Mouse (Mus musculus) lung, postnatal 0 days (tissue): ENCODE data around the gene Pxdn. TPM values are rescaled to one million over a fixed set of nuclear protein-coding genes. Genes with fewer than 3 reads are reported as not detected.

Experiments
- ATAC-seq: fragments of 200-750 bp; cut with Nextera tagmentation; 2 replicates; pipeline ENCODE4 v1.8.0; 2017; ENCODE audit warnings: moderate library complexity
- DNase-seq: peaks from one replicate; pipeline ENCODE4 v3.0.0-alpha.2; 2016; ENCODE audit warnings: low spot score
- H3K27ac ChIP-seq: fragments of 300-500 bp; sonication (generic); 2 replicates; pipeline ENCODE4 v1.5.1; 2014; ENCODE audit warnings: antibody characterized with exemption, mild to moderate bottlenecking, low read length, mixed read lengths
- H3K27me3 ChIP-seq: fragments of 300-500 bp; sonication (generic); replicated peaks from 2 replicates; pipeline ENCODE4 v1.6.1; 2014; ENCODE audit warnings: low read length, mixed read lengths; ENCODE audit not compliant: insufficient read depth
- H3K36me3 ChIP-seq: fragments of 300-500 bp; sonication (generic); 2 replicates; pipeline ENCODE4 v1.6.1; 2014; ENCODE audit warnings: low read length, mixed read lengths; ENCODE audit not compliant: insufficient read depth
- H3K4me1 ChIP-seq: fragments of 300-500 bp; sonication (generic); 2 replicates; pipeline ENCODE4 v1.6.1; 2014; ENCODE audit warnings: antibody characterized with exemption, low read depth, low read length, mixed read lengths; ENCODE audit not compliant: insufficient read depth
- H3K4me2 ChIP-seq: fragments of 300-500 bp; sonication (generic); replicated peaks from 2 replicates; pipeline ENCODE4 v1.6.1; 2014; ENCODE audit warnings: low read depth, mild to moderate bottlenecking, low read length, moderate library complexity, mixed read lengths
- H3K4me3 ChIP-seq: fragments of 300-500 bp; sonication (generic); 2 replicates; pipeline ENCODE4 v1.5.1; 2014; ENCODE audit warnings: low read depth, low read length
- H3K9ac ChIP-seq: fragments of 300-500 bp; sonication (generic); replicated peaks from 2 replicates; pipeline ENCODE4 v1.6.1; 2014; ENCODE audit warnings: low read depth, mild to moderate bottlenecking
- H3K9me3 ChIP-seq: fragments of 300-500 bp; sonication (generic); 2 replicates; pipeline ENCODE4 v1.6.1; 2016; ENCODE audit warnings: low read length, mixed read lengths
- CTCF ChIP-seq: IDR thresholded peaks from 2 replicates; pipeline ENCODE4 v1.5.1; 2016; ENCODE audit warnings: antibody characterized with exemption, mild to moderate bottlenecking
- EP300 ChIP-seq: IDR thresholded peaks from 2 replicates; pipeline ENCODE4 v1.6.1; 2016; ENCODE audit warnings: antibody characterized with exemption, mild to moderate bottlenecking, control low read depth
- WGBS: fragments of 180-500 bp; shearing (Covaris S2); extraction: QIAGEN DNeasy Blood & Tissue Kit; methylation state at CpG from one replicate; pipeline ENCODE4 v1.1.7; 2014; 5-methylcytosine and 5-hydroxymethylcytosine counted together
- polyA plus RNA-seq: library from polyadenylated mRNA; unstranded; fragments of >200 nt; fragmentation: Nextera tagmentation; extraction: Ambion mirVana; gene quantifications from 2 replicates; pipeline ENCODE4 v1.2.1, GENCODE M21; 2015

The Pxdn gene
- polyA plus RNA-seq, 1 experiment from 2014 or later = 56.1 TPM

DNA sequence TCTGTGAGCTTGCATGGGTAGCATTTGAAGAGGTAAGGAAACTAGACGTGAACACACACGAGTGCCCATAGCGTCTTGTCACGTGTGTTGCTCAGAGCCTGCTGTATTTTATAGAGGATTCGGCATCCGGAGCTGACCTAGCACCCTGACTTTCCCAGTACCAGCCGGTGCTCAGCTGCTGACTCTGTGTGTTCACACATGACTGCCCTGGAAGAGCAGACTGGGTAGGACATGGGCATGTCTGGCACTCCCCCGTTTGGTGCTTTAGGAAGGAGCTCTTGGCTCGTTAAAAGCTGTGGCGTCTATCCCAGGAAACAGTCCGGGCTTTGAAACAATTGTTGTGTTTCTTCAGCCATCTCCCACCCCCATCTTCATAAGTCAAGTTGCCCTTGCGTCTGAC, 19.6 kb downstream of the Pxdn start:
- H3K27ac ChIP-seq = no peak overlapping the region
- H3K9ac ChIP-seq = no peak overlapping the region
- no peak for TF ChIP-seq EP300
- no peak for TF ChIP-seq CTCF

DNA sequence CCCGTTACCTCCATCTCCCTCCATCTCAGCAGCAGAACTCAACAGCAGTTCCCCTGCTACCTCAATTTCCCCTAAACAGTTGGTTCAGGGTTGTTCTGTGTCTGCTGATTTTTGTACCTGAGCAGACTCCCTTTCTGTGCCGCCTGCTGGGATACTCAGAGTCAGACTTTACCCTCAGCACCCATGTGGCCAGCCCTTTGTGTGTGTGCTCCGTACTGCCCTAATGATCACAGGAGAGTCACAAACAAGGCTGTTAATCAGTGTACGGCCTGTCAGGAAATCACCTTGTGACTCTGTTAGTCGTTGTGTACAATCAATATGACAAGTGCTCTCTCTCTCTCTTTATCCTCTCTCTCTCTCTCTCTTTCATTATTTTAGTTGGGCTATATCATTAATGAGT, 21.2 kb downstream of the Pxdn start:
- ATAC-seq (no peak), DNase-seq (no peak)
- no peak overlapping the region for H3K27ac ChIP-seq
- H3K9me3 ChIP-seq = no peaks in the 10 kb centered on the region
- TF ChIP-seq EP300 = no peak
- no peak for TF ChIP-seq CTCF
- H3K27me3 ChIP-seq = no peaks in the 10 kb centered on the region
- WGBS = 76% methylated on average over 5 of the region's 5 CpGs
- H3K9ac ChIP-seq = no peak overlapping the region
- no peaks in the 10 kb centered on the region for H3K36me3 ChIP-seq
- H3K4me1 ChIP-seq = 0 out of 2 replicates have a peak, but pooled peaks cover 4% of the 10 kb centered on the region
- H3K4me2 ChIP-seq = no peak overlapping the region
- no peak overlapping the region for H3K4me3 ChIP-seq

More for the DNA sequence above, 19.6 kb downstream of the Pxdn start:
- no peak overlapping the region for H3K4me3 ChIP-seq
- no peaks in the 10 kb centered on the region for H3K9me3 ChIP-seq
- DNase-seq (no peak), ATAC-seq (0 out of 2 replicates have a peak, but pooled peaks have one; percentile 15)
- H3K36me3 ChIP-seq = no peaks in the 10 kb centered on the region
- H3K4me1 ChIP-seq = peaks cover 17% of the 10 kb centered on the region
- H3K4me2 ChIP-seq = no peak overlapping the region
- WGBS = 69% methylated on average over 12 of the region's 12 CpGs
- no peaks in the 10 kb centered on the region for H3K27me3 ChIP-seq

DNA sequence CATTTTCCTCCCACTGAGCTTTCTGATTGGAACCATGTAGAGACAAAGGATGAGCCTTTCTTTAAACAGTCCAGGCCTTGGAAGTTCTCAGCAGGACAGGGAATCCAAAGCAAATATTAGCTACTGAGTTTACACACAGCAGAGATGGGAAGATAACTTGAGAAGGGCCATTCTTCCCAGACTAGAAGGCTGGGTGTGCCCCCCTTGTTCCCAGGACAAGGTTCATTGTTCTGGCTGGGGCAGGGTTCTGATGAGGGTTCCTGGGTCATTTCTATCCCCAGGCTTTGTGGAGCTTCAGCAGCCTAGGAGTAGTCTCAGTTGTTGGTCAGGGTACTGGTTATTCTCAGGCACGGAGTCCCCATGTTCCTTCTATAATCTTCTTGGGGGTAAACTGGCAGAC, 23.6 kb downstream of the Pxdn start:
- no peaks in the 10 kb centered on the region for H3K27me3 ChIP-seq
- H3K9me3 ChIP-seq = no peaks in the 10 kb centered on the region
- H3K27ac ChIP-seq = peak overlapping the region; percentile 34; the same call in 1 of the 2 replicates
- DNase-seq (peak; percentile 56), ATAC-seq (peak; percentile 81)
- H3K4me1 ChIP-seq = peaks cover 4% of the 10 kb centered on the region; the same call in 1 of the 2 replicates
- peak; percentile 70 for TF ChIP-seq EP300
- TF ChIP-seq CTCF = no peak
- 82% methylated on average over 1 of the region's 1 CpGs for WGBS
- no peak overlapping the region for H3K9ac ChIP-seq
- no peaks in the 10 kb centered on the region for H3K36me3 ChIP-seq
- H3K4me3 ChIP-seq = no peak overlapping the region
- H3K4me2 ChIP-seq = no peak overlapping the region

DNA sequence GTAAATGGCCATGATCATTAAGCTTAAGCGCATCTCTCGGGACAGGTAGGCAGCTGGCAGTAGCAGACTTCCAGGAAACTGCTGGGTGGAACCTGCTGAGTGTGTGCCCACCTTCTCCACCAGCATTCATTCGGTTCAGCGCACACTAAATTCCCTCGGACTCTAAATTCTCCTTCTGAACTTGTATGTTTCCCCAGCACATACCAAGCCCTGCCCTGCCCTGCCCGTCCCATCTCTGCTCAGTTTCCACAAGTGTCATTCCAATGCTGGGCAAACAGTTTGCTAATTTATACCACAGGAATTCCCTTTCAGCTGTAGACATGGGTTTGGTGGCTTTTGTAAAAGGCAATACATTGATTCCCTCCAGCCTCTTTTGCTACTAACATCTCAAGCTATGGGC, 27.6 kb downstream of the Pxdn start:
- WGBS = 63% methylated on average over 6 of the region's 6 CpGs
- Histone ChIP-seq H3K36me3 (no peaks in the 10 kb centered on the region), H3K9ac (no peak overlapping the region), H3K27me3 (no peaks in the 10 kb centered on the region), H3K4me2 (no peak overlapping the region), H3K9me3 (no peaks in the 10 kb centered on the region), H3K4me1 (peaks cover 4% of the 10 kb centered on the region; the same call in 1 of the 2 replicates), H3K27ac (peak overlapping the region; percentile 22), H3K4me3 (no peak overlapping the region)
- DNase-seq (peak; percentile 64), ATAC-seq (peak; percentile 82)
- TF ChIP-seq CTCF (no peak), EP300 (peak; percentile 55)

DNA sequence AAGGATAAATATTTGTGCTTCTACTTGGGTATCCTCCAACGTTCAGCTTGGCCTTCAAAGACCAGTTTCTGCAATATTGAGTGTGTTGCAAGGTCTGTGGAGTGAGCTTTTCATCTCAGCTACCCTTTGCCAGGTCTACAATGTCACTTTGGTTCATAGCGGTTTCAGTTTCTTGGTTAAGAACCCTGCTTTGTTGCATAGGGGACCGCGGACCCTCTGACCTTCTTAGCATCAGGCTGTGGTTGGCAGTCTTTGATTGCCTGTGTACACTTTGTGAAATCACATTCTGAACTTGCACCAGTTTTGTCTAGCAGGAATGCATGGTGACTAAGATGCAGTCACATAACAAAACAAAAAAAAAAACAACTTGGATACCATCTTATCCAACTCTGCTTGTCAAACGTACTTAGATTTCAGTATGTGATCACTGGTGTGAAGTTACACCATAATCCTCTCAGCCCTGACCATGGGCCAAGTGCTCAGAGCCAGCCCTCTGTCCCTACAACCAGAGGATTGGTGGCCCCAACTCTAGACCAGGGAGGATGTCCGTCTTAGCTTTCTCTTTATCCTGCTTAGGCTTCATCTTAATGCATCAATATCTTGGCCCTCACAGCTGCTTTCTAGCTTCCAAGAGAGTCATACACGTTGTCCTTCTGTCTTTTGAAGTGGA, 34.5 kb downstream of the Pxdn start:
- 61% methylated on average over 7 of the region's 7 CpGs for WGBS

DNA sequence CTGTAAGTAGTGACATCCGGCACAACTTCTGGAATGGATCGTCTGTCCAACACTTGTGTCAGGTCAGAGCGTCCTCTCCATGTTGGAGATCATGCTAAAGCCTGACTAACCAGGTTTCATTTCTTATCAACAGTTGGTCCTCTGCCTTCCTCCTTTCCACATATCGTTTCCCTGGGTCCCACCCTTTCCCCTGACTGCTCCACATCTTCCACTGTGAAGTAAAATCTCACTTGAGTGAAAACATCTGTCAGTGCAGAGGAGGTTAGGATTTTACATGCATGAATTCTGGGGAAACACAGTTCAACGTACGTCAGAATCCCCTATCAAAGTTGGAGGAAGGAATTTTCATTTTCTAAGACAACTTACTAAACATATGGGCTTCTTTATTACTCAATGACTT, 35.1 kb downstream of the Pxdn start:
- Histone ChIP-seq H3K9me3 (no peaks in the 10 kb centered on the region), H3K9ac (no peak overlapping the region), H3K36me3 (no peaks in the 10 kb centered on the region), H3K27ac (no peak overlapping the region), H3K4me1 (peaks cover 6% of the 10 kb centered on the region; the same call in 1 of the 2 replicates), H3K4me2 (no peak overlapping the region), H3K4me3 (no peak overlapping the region), H3K27me3 (no peaks in the 10 kb centered on the region)
- no peak for TF ChIP-seq CTCF
- no peak for TF ChIP-seq EP300
- DNase-seq (peak; percentile 12), ATAC-seq (no peak; the same call in 1 of the 2 replicates)
- 62% methylated on average over 6 of the region's 6 CpGs for WGBS

More for the DNA sequence above, 34.5 kb downstream of the Pxdn start:
- H3K4me2 ChIP-seq = no peak overlapping the region
- H3K4me3 ChIP-seq = no peak overlapping the region
- no peak for TF ChIP-seq EP300
- TF ChIP-seq CTCF = no peak
- H3K4me1 ChIP-seq = peaks cover 6% of the 10 kb centered on the region; the same call in 1 of the 2 replicates
- DNase-seq (peak; percentile 57), ATAC-seq (peak; percentile 80)
- H3K9ac ChIP-seq = no peak overlapping the region
- no peaks in the 10 kb centered on the region for H3K27me3 ChIP-seq
- no peak overlapping the region for H3K27ac ChIP-seq
- no peaks in the 10 kb centered on the region for H3K9me3 ChIP-seq
- no peaks in the 10 kb centered on the region for H3K36me3 ChIP-seq
